Mouse (Mus musculus) hindbrain, embryonic 14.5 days (tissue): ENCODE results near the gene Sema3b. TPM values are rescaled to one million over a fixed set of nuclear protein-coding genes. Genes with fewer than 3 reads are reported as not detected.

Source experiments
- ATAC-seq: fragments of 200-750 bp; cut with Nextera tagmentation; 2 replicates; pipeline ENCODE4 v1.8.0; 2017; ENCODE audit warnings: moderate number of reproducible peaks, mild to moderate bottlenecking, moderate TSS enrichment, moderate library complexity; ENCODE audit not compliant: low FRiP score
- DNase-seq: peaks from one replicate; pipeline ENCODE4 v3.0.0-alpha.2; 2015; ENCODE audit warnings: low spot score
- H3K27ac ChIP-seq: fragments of 300-500 bp; sonication (generic); 2 replicates; pipeline ENCODE4 v1.5.1; 2014; ENCODE audit warnings: mild to moderate bottlenecking, moderate library complexity
- H3K27me3 ChIP-seq: fragments of 300-500 bp; sonication (generic); 2 replicates; pipeline ENCODE4 v1.6.1; 2014; ENCODE audit warnings: mild to moderate bottlenecking, low read length, mixed read lengths; ENCODE audit not compliant: control insufficient read depth, insufficient read depth
- H3K36me3 ChIP-seq: fragments of 300-500 bp; sonication (generic); replicated peaks from 2 replicates; pipeline ENCODE4 v1.6.1; 2014; ENCODE audit not compliant: control insufficient read depth, insufficient read depth
- H3K4me1 ChIP-seq: fragments of 300-500 bp; sonication (generic); replicated peaks from 2 replicates; pipeline ENCODE4 v1.6.1; 2014; ENCODE audit warnings: antibody characterized with exemption, low read length, mixed read lengths; ENCODE audit not compliant: control insufficient read depth, insufficient read depth
- H3K4me2 ChIP-seq: fragments of 300-500 bp; sonication (generic); replicated peaks from 2 replicates; pipeline ENCODE4 v1.6.1; 2014; ENCODE audit warnings: mild to moderate bottlenecking, moderate library complexity
- H3K4me3 ChIP-seq: fragments of 300-500 bp; sonication (generic); replicated peaks from 2 replicates; pipeline ENCODE4 v1.5.1; 2014; ENCODE audit warnings: mild to moderate bottlenecking, low read length
- H3K9ac ChIP-seq: fragments of 300-500 bp; sonication (generic); 2 replicates; pipeline ENCODE4 v1.6.1; 2014
- H3K9me3 ChIP-seq: fragments of 300-500 bp; sonication (generic); 2 replicates; pipeline ENCODE4 v1.6.1; 2016; ENCODE audit warnings: low read length; ENCODE audit not compliant: control insufficient read depth
- WGBS: fragments of 180-500 bp; shearing (Covaris S2); extraction: QIAGEN DNeasy Blood & Tissue Kit; methylation state at CpG from one replicate; pipeline ENCODE4 v1.1.7; 2014; 5-methylcytosine and 5-hydroxymethylcytosine counted together
- polyA plus RNA-seq: library from polyadenylated mRNA; unstranded; fragments of >200 nt; fragmentation: Nextera tagmentation; extraction: Ambion mirVana; gene quantifications from 2 replicates; pipeline ENCODE4 v1.2.1, GENCODE M21; 2014

Sema3b gene
- polyA plus RNA-seq, 1 experiment from 2014 or later = 4.5 TPM

DNA sequence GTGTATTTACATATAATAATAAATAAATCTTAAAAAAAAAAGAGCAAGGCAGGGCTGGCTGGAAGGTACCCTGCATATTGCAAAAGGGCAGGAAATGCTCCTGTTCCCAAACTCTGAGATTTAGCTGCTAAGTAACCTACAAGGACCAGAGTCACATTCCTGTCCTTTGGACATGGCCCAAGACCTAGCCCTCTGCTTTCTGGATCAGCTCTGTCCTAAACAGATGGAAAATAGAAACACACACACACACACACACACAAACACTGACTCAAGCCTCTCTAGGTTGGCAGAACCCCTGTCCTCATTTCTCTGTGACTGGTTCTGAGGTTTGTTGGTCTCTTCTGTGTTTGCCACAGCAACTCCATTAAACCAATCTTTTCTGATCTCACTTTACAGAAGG lies 11.9 kb upstream of the Sema3b start:
- Histone ChIP-seq H3K27me3 (no peaks in the 10 kb centered on the region), H3K27ac (no peak overlapping the region), H3K4me2 (no peak overlapping the region), H3K9ac (no peak overlapping the region), H3K4me1 (peaks cover 11% of the 10 kb centered on the region; the same call in 1 of the 2 replicates), H3K4me3 (no peak overlapping the region), H3K9me3 (no peaks in the 10 kb centered on the region), H3K36me3 (peaks cover 64% of the 10 kb centered on the region)
- ATAC-seq (no peak), DNase-seq (no peak)

GRCm38 (mm10) chr9:107619546-107619879 lies 10.5 kb upstream of the Sema3b start:
- H3K27me3 ChIP-seq = no peaks in the 10 kb centered on the region
- ATAC-seq (no peak), DNase-seq (no peak)
- 75% methylated on average over 13 of the region's 13 CpGs for WGBS
- no peak overlapping the region for H3K4me3 ChIP-seq
- H3K9me3 ChIP-seq = no peaks in the 10 kb centered on the region
- peaks cover 71% of the 10 kb centered on the region for H3K36me3 ChIP-seq
- H3K9ac ChIP-seq = no peak overlapping the region
- peaks cover 7% of the 10 kb centered on the region; the same call in 1 of the 2 replicates for H3K4me1 ChIP-seq
- no peak overlapping the region for H3K4me2 ChIP-seq
- H3K27ac ChIP-seq = peak overlapping the region; percentile 66

GRCm38 (mm10) chr9:107618778-107619545 lies 9.9 kb upstream of the Sema3b start:
- H3K4me1 ChIP-seq = peaks cover 7% of the 10 kb centered on the region; the same call in 1 of the 2 replicates
- no peaks in the 10 kb centered on the region for H3K27me3 ChIP-seq
- no peak overlapping the region for H3K4me2 ChIP-seq
- ATAC-seq = no peak; the same call in 1 of the 2 replicates
- peaks cover 74% of the 10 kb centered on the region for H3K36me3 ChIP-seq
- 49% methylated on average over 13 of the region's 13 CpGs for WGBS
- H3K9ac ChIP-seq = no peak overlapping the region
- H3K9me3 ChIP-seq = no peaks in the 10 kb centered on the region
- H3K27ac ChIP-seq = peak overlapping the region; percentile 66
- DNase-seq = no peak
- H3K4me3 ChIP-seq = no peak overlapping the region

DNA sequence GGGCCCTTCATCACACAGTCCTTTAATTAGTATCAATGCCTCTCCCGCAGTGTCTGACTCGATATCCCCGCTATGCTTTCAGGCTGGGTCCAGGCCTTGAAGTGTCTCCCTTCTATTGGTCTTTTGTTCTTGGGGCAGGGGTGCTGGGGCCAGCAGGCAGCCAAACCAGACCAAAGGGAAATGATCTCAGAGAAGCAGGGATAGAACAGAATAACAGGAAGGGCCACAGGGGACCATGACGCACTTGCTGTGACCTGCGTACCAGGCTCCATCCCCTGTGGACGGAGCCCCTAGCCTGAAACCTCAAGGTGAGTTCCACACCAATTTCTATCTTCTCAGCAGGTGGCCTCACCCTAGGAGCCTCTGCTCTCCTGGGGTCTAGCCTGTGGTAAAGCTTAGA lies 9.1 kb upstream of the Sema3b start:
- H3K27me3 ChIP-seq = no peaks in the 10 kb centered on the region
- H3K36me3 ChIP-seq = peaks cover 78% of the 10 kb centered on the region
- ATAC-seq (no peak), DNase-seq (no peak)
- no peak overlapping the region for H3K27ac ChIP-seq
- WGBS = 92% methylated on average over 6 of the region's 6 CpGs
- peaks cover 7% of the 10 kb centered on the region; the same call in 1 of the 2 replicates for H3K4me1 ChIP-seq
- H3K9ac ChIP-seq = no peak overlapping the region
- no peaks in the 10 kb centered on the region for H3K9me3 ChIP-seq
- no peak overlapping the region for H3K4me3 ChIP-seq
- no peak overlapping the region for H3K4me2 ChIP-seq

DNA sequence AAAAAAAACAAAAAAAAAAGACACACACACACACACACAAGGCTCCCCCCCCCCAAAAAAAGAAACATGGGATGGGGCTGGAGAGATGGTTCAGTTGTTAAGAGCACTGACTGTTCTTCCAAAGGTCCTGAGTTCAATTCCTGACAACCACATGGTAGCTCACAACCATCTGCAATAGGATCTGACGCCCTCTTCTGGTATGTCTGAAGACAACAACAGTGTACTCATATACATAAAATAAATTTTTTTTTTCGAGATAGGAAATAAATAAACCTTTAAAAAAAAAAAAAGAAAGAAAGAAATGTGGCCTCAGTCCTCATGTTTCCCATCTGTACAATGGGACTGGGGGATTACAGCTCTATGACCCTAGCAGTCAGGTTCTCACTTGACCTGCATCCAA lies 8.4 kb upstream of the Sema3b start:
- no peak for ATAC-seq
- H3K4me2 ChIP-seq = no peak overlapping the region
- H3K9ac ChIP-seq = no peak overlapping the region
- H3K27ac ChIP-seq = no peak overlapping the region
- WGBS = 92% methylated on average over 2 of the region's 2 CpGs
- H3K9me3 ChIP-seq = no peaks in the 10 kb centered on the region
- peaks cover 8% of the 10 kb centered on the region; the same call in 1 of the 2 replicates for H3K4me1 ChIP-seq
- no peak overlapping the region for H3K4me3 ChIP-seq
- no peaks in the 10 kb centered on the region for H3K27me3 ChIP-seq
- peaks cover 73% of the 10 kb centered on the region for H3K36me3 ChIP-seq
- DNase-seq = no peak

DNA sequence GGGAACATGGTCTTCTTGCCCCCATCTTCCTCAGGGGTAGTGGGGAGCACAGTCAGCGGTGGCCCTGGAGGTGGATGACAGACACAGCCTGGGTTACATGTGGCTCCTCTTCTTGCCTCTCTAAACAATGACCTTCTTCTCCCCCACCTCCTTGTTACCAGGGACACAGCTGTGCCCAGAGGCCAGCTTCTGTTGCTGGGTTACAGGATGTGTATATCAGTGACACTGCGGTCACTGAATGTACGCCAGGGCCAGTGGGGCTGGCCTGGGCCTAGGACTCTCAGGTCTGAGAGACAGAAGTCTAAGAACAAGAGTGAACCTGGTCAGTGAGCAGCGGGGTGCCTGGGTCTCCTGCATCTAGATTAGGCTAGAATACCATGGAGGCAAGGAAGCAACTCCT lies 6.0 kb upstream of the Sema3b start:
- H3K9ac ChIP-seq = no peak overlapping the region
- peaks cover 63% of the 10 kb centered on the region for H3K36me3 ChIP-seq
- no peak for ATAC-seq

DNA sequence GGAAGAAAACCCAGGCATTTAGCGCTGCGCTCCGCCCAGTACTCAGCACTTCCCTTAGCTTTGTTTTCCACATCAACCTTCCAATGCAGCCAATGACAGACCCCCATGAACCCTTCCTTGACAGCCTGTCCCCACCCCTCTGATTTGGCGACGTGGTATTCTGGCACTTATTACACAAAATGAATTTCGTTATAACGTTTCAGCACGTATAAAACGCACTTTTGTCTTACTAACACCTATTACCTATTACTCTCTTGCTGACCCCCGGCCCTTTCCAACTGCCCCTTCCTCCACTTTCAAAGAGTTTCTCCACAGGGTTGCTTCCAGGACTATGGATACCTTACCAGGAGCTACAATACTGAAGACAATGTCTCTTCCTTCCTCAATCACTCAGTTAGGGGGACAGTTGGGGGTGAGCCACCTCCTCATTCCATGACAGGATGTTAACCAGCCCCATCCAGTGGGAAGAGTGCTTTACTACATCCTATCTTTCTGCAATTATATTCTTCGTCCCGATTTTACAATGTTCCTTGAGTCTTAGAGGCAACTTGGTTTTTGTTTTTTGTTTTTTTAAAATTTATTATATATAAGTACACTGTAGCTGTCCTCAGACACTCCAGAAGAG lies 4.0 kb upstream of the Sema3b start:
- DNase-seq = no peak
- no peak for ATAC-seq
- peaks cover 12% of the 10 kb centered on the region for H3K4me1 ChIP-seq

More for the DNA sequence above, 6.0 kb upstream of the Sema3b start:
- Histone ChIP-seq H3K4me3 (no peak overlapping the region), H3K27ac (no peak overlapping the region), H3K9me3 (no peaks in the 10 kb centered on the region), H3K4me2 (no peak overlapping the region), H3K27me3 (no peaks in the 10 kb centered on the region), H3K4me1 (peaks cover 19% of the 10 kb centered on the region)
- DNase-seq = no peak
- 43% methylated on average over 4 of the region's 4 CpGs for WGBS

GRCm38 (mm10) chr9:107612191-107612944 lies 3.3 kb upstream of the Sema3b start:
- H3K27ac ChIP-seq = peak overlapping the region; percentile 100
- H3K4me2 ChIP-seq = peak overlapping the region; percentile 75
- no peaks in the 10 kb centered on the region for H3K9me3 ChIP-seq
- no peaks in the 10 kb centered on the region for H3K27me3 ChIP-seq
- H3K4me3 ChIP-seq = peak overlapping the region; percentile 34
- ATAC-seq = peak; percentile 95
- under 1% methylated on average over 45 of the region's 48 CpGs for WGBS
- peaks cover 12% of the 10 kb centered on the region for H3K4me1 ChIP-seq
- DNase-seq = peak; percentile 99
- peak overlapping the region; percentile 86 for H3K9ac ChIP-seq
- peaks cover 37% of the 10 kb centered on the region for H3K36me3 ChIP-seq

More for the DNA sequence above, 4.0 kb upstream of the Sema3b start:
- H3K27me3 ChIP-seq = no peaks in the 10 kb centered on the region
- H3K27ac ChIP-seq = peak overlapping the region; percentile 100
- H3K9me3 ChIP-seq = no peaks in the 10 kb centered on the region
- 12% methylated on average over 12 of the region's 12 CpGs for WGBS
- peaks cover 44% of the 10 kb centered on the region for H3K36me3 ChIP-seq
- peak overlapping the region; percentile 86 for H3K9ac ChIP-seq
- peak overlapping the region; percentile 34 for H3K4me3 ChIP-seq
- H3K4me2 ChIP-seq = peak overlapping the region; percentile 75
